Mouse (Mus musculus): ENCODE measurements at regions not wholly inside any gene's neighbourhood (a gene's known extent, or its start where the extent isn't known, plus 50 kb on each side); places are given as distances from the start of the nearest gene placed in this dataset.

- peak; percentile 61 to 74 for DNase-seq (ENCODE audit: extremely low spot score in 1 of 2, low spot score in 2 of 2)
- intact Hi-C loops (cut with DNase I) = loop anchor here (10.0 kb wide), 2 partner anchors 64 to 274 kb away; partner anchors contain the start of genes Lmcd1 and Oxtr
Observed at GRCm38 (mm10) chr6:112210238-112210950, 63.2 kb upstream of the Lmcd1 start.

DNA sequence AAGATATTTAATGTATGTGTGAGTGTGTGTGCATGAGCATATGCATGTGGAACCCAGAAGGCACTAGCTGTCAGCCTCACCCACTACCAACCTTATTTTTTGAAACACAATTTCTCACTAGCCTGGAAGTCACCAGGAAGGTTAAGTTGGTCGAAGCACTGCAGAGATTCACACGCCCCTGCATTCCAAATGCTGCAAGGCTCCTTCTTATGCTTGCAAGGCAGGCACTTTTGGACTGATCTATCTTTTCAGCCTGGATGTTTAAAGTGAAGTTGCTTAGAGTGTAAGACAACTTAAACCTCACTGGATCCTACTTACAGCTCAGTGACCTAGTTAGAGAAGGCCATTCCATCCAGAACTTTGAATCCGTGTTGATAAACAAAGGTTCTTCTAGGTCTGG is 56.7 kb upstream of the Lmcd1 start:
- DNase-seq (ENCODE audit: extremely low spot score in 1 of 2, low spot score in 2 of 2) = no peak

GRCm38 (mm10) chr6:112218248-112218647 is 55.3 kb upstream of the Lmcd1 start:
- DNase-seq (ENCODE audit: extremely low spot score in 1 of 2, low spot score in 2 of 2) = no peak
- intact Hi-C loops (cut with DNase I) = loop anchor here (10.0 kb wide), 2 partner anchors 57 to 267 kb away; partner anchors contain the start of genes Lmcd1 and Oxtr

More for the DNA sequence above, 56.7 kb upstream of the Lmcd1 start:
- intact Hi-C loops (cut with DNase I) = loop anchor here (10.0 kb wide), 2 partner anchors 58 to 268 kb away; partner anchors contain the start of genes Lmcd1 and Oxtr

GRCm38 (mm10) chr6:112219641-112220040 is 53.9 kb upstream of the Lmcd1 start:
- DNase-seq (ENCODE audit: extremely low spot score in 1 of 2, low spot score in 2 of 2) = no peak
- intact Hi-C loops (cut with DNase I) = loop anchor here (10.0 kb wide), 2 partner anchors 55 to 265 kb away; partner anchors contain the start of genes Lmcd1 and Oxtr

DNA sequence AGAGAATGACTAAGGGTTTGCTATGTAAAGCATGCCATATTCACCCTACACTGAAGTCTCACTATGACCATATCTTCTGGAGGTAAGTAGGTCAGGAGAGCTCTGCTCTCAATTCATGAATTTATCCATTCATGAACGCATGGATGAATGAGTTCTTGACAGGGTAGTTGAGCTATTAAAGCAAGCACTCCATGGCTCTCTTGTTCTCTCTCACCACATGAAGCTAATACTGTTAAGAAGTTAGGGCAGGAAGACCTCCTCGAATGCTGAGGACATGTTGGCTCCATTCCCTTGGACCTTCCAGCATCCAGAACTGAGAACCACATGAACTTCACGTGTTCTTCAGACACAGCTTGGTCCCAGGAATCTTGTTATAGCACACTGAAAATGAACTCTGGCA is 53.4 kb upstream of the Lmcd1 start:
- DNase-seq (ENCODE audit: extremely low spot score in 1 of 2, low spot score in 2 of 2) = no peak
- intact Hi-C loops (cut with DNase I) = no loop called here

- intact Hi-C loops (cut with DNase I) = no loop called here
Observed at GRCm38 (mm10) chr6:112221373-112221772, 52.2 kb upstream of the Lmcd1 start.

DNA sequence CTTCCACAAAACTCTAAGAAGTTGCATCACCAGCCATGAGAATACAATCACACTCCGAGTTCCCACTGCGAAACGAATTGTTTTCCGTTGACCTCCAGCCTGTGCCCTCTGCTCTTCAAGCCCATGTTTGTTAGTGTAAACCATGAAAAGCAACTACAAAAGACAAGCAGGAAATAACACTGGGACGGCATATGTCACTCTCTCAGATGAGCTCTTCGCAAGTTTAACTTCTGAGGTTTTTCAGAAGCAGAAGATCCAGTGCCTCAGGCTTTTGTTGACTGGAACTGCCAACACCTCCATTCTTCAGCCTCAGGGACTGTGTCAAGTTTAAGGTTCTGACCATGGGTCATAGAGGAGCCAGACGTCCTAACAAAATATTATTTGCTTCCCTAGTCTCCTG is 50.2 kb upstream of the Lmcd1 start:
- DNase-seq (ENCODE audit: extremely low spot score in 1 of 2, low spot score in 2 of 2) = no peak
- intact Hi-C loops (cut with DNase I) = no loop called here

More at GRCm38 (mm10) chr6:112221373-112221772, 52.2 kb upstream of the Lmcd1 start:
- no peak for DNase-seq (ENCODE audit: extremely low spot score in 1 of 2, low spot score in 2 of 2)

Measured in left cerebral cortex, postnatal 10 days (tissue).